In genomic region chr4:83986951-83987822, GRCm38 (mm10) we compare ENCODE assay signal across 19 mouse cellular contexts.
A peak's percentile ranks its signal among the peaks of the same experiment; 100 is the strongest.
DNase-seq lines count a peak whose midpoint lies in the region; ATAC-seq and TF ChIP-seq lines count a peak whose summit lies in the region.
"Had no signal": no experiment of that assay in that cellular context is flagged by ENCODE, and none has a peak within 500 bp of the region (broad histone marks: within the 10 kb centered on the region; RNA-seq: fewer than 3 reads in every experiment).

No protein-coding gene starts in this region.

- WGBS in kidney, embryonic 14.5 days: 73% methylated on average over 13 of the region's 13 CpGs
- 79% methylated on average over 13 of the region's 13 CpGs for WGBS in embryonic facial prominence, embryonic 11.5 days
- WGBS in intestine, embryonic 15.5 days: 71% methylated on average over 13 of the region's 13 CpGs
- WGBS in limb, embryonic 14.5 days: 73% methylated on average over 13 of the region's 13 CpGs

- no peaks in the 10 kb centered on the region for H3K36me3 ChIP-seq in kidney, embryonic 14.5 days (ENCODE audit: control insufficient read depth, insufficient read depth, low read length)
- no peaks in the 10 kb centered on the region for H3K36me3 ChIP-seq in embryonic facial prominence, embryonic 11.5 days (replicated peaks; ENCODE audit: control insufficient read depth, insufficient read depth, low read depth, low read length)
- no peaks in the 10 kb centered on the region for H3K36me3 ChIP-seq in intestine, embryonic 15.5 days
- no peaks in the 10 kb centered on the region for H3K36me3 ChIP-seq in limb, embryonic 14.5 days (ENCODE audit: control insufficient read depth, insufficient read depth, low read length)

- H3K4me1 ChIP-seq in kidney, embryonic 14.5 days (ENCODE audit: control insufficient read depth, insufficient read depth, low read length): peaks cover 30% of the 10 kb centered on the region
- H3K4me1 ChIP-seq in embryonic facial prominence, embryonic 11.5 days (ENCODE audit: control insufficient read depth, insufficient read depth, low read length): peaks cover 7% of the 10 kb centered on the region
- no peaks in the 10 kb centered on the region for H3K4me1 ChIP-seq in intestine, embryonic 15.5 days (replicated peaks)
- H3K4me1 ChIP-seq in limb, embryonic 14.5 days (ENCODE audit: control insufficient read depth, insufficient read depth, low read length): peaks cover 52% of the 10 kb centered on the region

- no peak overlapping the region for H3K4me2 ChIP-seq in kidney, embryonic 14.5 days (replicated peaks; ENCODE audit: low read depth, low read length)
- no peak overlapping the region for H3K4me2 ChIP-seq in embryonic facial prominence, embryonic 11.5 days (ENCODE audit: low read depth, low read length)
- H3K4me2 ChIP-seq in intestine, embryonic 15.5 days (replicated peaks): no peak overlapping the region
- H3K4me2 ChIP-seq in limb, embryonic 14.5 days (replicated peaks; ENCODE audit: low read depth, low read length, severe bottlenecking): no peak overlapping the region

- H3K9ac ChIP-seq in kidney, embryonic 14.5 days (ENCODE audit: low read depth, low read length): no peak overlapping the region
- H3K9ac ChIP-seq in embryonic facial prominence, embryonic 11.5 days (replicated peaks; ENCODE audit: low read length): no peak overlapping the region
- no peak overlapping the region for H3K9ac ChIP-seq in intestine, embryonic 15.5 days
- H3K9ac ChIP-seq in limb, embryonic 14.5 days (ENCODE audit: low read depth, low read length, severe bottlenecking): no peak overlapping the region

- H3K9me3 ChIP-seq in kidney, embryonic 14.5 days (ENCODE audit: control insufficient read depth, low read length): no peaks in the 10 kb centered on the region
- no peaks in the 10 kb centered on the region for H3K9me3 ChIP-seq in embryonic facial prominence, embryonic 11.5 days (replicated peaks; ENCODE audit: control insufficient read depth, low read length)
- H3K9me3 ChIP-seq in intestine, embryonic 15.5 days: no peaks in the 10 kb centered on the region
- no peaks in the 10 kb centered on the region for H3K9me3 ChIP-seq in limb, embryonic 14.5 days (ENCODE audit: control insufficient read depth, low read length)

- ATAC-seq in kidney, embryonic 14.5 days (ENCODE audit: low FRiP score, low TSS enrichment): no peak
- no peak for ATAC-seq in embryonic facial prominence, embryonic 11.5 days (replicated peaks; ENCODE audit: insufficient number of reproducible peaks, low FRiP score, low TSS enrichment, low read depth)
- peak; percentile 95 for ATAC-seq in intestine, embryonic 15.5 days
- ATAC-seq in limb, embryonic 14.5 days (ENCODE audit: low FRiP score, low read depth): no peak

- no peaks in the 10 kb centered on the region for H3K27me3 ChIP-seq in kidney, embryonic 14.5 days (ENCODE audit: control insufficient read depth, insufficient read depth, low read length)
- H3K27me3 ChIP-seq in embryonic facial prominence, embryonic 11.5 days (ENCODE audit: control insufficient read depth, insufficient read depth, low read length): no peaks in the 10 kb centered on the region
- no peaks in the 10 kb centered on the region for H3K27me3 ChIP-seq in intestine, embryonic 15.5 days (replicated peaks)
- H3K27me3 ChIP-seq in limb, embryonic 14.5 days (ENCODE audit: control insufficient read depth, insufficient read depth, low read length): no peaks in the 10 kb centered on the region

- H3K4me3 ChIP-seq in kidney, embryonic 14.5 days (ENCODE audit: low read length): no peak overlapping the region
- H3K4me3 ChIP-seq in embryonic facial prominence, embryonic 11.5 days (ENCODE audit: low read depth, low read length): no peak overlapping the region
- H3K4me3 ChIP-seq in intestine, embryonic 15.5 days (replicated peaks): no peak overlapping the region
- H3K4me3 ChIP-seq in limb, embryonic 14.5 days (replicated peaks; ENCODE audit: low read length): no peak overlapping the region
- H3K4me3 ChIP-seq: layer of hippocampus, adult 2 months; myocyte had no signal

- DNase-seq in kidney, adult 18-20 months: no peak
- DNase-seq in embryonic facial prominence, embryonic 11.5 days (ENCODE audit: low spot score): no peak
- DNase-seq in limb, embryonic 14.5 days (ENCODE audit: low spot score): no peak
- DNase-seq in left cerebral cortex, adult 11 months (ENCODE audit: low spot score): no peak
- no peak for DNase-seq in cerebellum, adult 11-12 months
- DNase-seq: adrenal gland, adult 2 months; B cell, adult 2 months; cerebellum, adult 8-10 months; kidney, postnatal 10 days; liver; lung, adult 18-20 months; lung, postnatal 14 days; midbrain, embryonic 14.5 days; right cerebral cortex, postnatal 4 days; thymus, adult 2 months had no signal

- TF ChIP-seq POLR2A in limb, embryonic 14.5 days (IDR thresholded peaks at IDR 0.05; ENCODE audit: borderline replicate concordance, extremely low read depth, insufficient read depth, insufficient read length): no peak

- H3K27ac ChIP-seq in kidney, embryonic 14.5 days (ENCODE audit: low read depth, low read length): peak overlapping the region; percentile 71; the same call in 1 of the 2 replicates
- H3K27ac ChIP-seq in embryonic facial prominence, embryonic 11.5 days (replicated peaks; ENCODE audit: low read depth, low read length): 0 out of 2 replicates have a peak overlapping the region, but pooled peaks have one; percentile 75
- no peak overlapping the region for H3K27ac ChIP-seq in intestine, embryonic 15.5 days
- H3K27ac ChIP-seq in limb, embryonic 14.5 days (replicated peaks; ENCODE audit: low read depth, low read length): peak overlapping the region; percentile 76; the same call in 1 of the 2 replicates
- H3K27ac ChIP-seq: layer of hippocampus, adult 2 months had no signal
